Mouse (Mus musculus) CH12.LX (cell line): Measurements from ENCODE around the gene Gm20388. TPM values are rescaled to one million over a fixed set of nuclear protein-coding genes. Genes with fewer than 3 reads are reported as not detected.

Experiments
- DNase-seq: peaks from one replicate; pipeline ENCODE4 v3.0.0-alpha.2; 2013; ENCODE audit errors: extremely low read depth
- H3K27ac ChIP-seq: 2 replicates; pipeline ENCODE4 v1.5.1; 2012; ENCODE audit warnings: low read depth, mild to moderate bottlenecking, control low read depth, moderate library complexity; ENCODE audit not compliant: insufficient read depth
- H3K27me3 ChIP-seq: replicated peaks from 2 replicates; pipeline ENCODE3; 2012; ENCODE audit warnings: inconsistent platforms
- H3K36me3 ChIP-seq, 2 experiments: replicated peaks in 1 of 2; 2 replicates each; pipeline versions ENCODE3 to v1.6.1; 2012; ENCODE audit warnings: inconsistent platforms in 1 of 2, low read length in 1 of 2, mild to moderate bottlenecking in 1 of 2, mixed read lengths in 1 of 2, moderate library complexity in 1 of 2; ENCODE audit not compliant: control insufficient read depth in 1 of 2, insufficient read depth in 1 of 2
- H3K4me1 ChIP-seq, 2 experiments: 2 replicates each; pipeline ENCODE4 v1.6.1; 2012; ENCODE audit warnings: inconsistent platforms in 1 of 2, moderate library complexity in 1 of 2; ENCODE audit not compliant: insufficient read depth in 2 of 2, control insufficient read depth in 1 of 2
- H3K4me2 ChIP-seq: 2 replicates; pipeline ENCODE4 v1.6.1; 2012; ENCODE audit warnings: low read depth, mild to moderate bottlenecking, control low read depth; ENCODE audit not compliant: poor library complexity, insufficient read depth, severe bottlenecking
- H3K4me3 ChIP-seq, 3 experiments: fragments of 150-350 bp in 1 of 3; sonication (generic) in 1 of 3; replicated peaks in 1 of 3; 2 replicates each; pipeline versions ENCODE3 to v1.5.1; 2011 to 2012; ENCODE audit warnings: low read depth in 2 of 3, low read length in 2 of 3, mild to moderate bottlenecking in 2 of 3, moderate library complexity in 2 of 3, control low read depth in 1 of 3, improper control_type of control experiment in 1 of 3, inconsistent platforms in 1 of 3, mixed read lengths in 1 of 3; ENCODE audit not compliant: poor library complexity in 1 of 3
- H3K79me2 ChIP-seq: replicated peaks from 2 replicates; pipeline ENCODE4 v1.6.1; 2012; ENCODE audit warnings: mild to moderate bottlenecking, moderate library complexity; ENCODE audit not compliant: control insufficient read depth, poor library complexity, insufficient read depth, severe bottlenecking; ENCODE audit errors: extremely low read depth
- H3K9ac ChIP-seq: 2 replicates; pipeline ENCODE4 v1.6.1; 2012; ENCODE audit warnings: low read depth, mild to moderate bottlenecking, control low read depth, moderate library complexity; ENCODE audit not compliant: insufficient read depth
- H3K9me3 ChIP-seq: replicated peaks from 2 replicates; pipeline ENCODE3; 2012; ENCODE audit warnings: low read length, inconsistent platforms, mixed read lengths
- BHLHE40 ChIP-seq: IDR thresholded peaks from 2 replicates; pipeline ENCODE4 v1.6.1; 2011; ENCODE audit warnings: mild to moderate bottlenecking, low read depth, low read length, improper control_type of control experiment
- CHD2 ChIP-seq: IDR thresholded peaks from 2 replicates; pipeline ENCODE4 v1.6.1; 2011; ENCODE audit warnings: low read length, improper control_type of control experiment
- CTCF ChIP-seq, 2 experiments: IDR thresholded peaks in 1 of 2; conservative IDR thresholded peaks in 1 of 2; 2 replicates each; pipeline ENCODE4 v1.5.1; 2011 to 2012; ENCODE audit warnings: low read depth in 2 of 2, low read length in 2 of 2, improper control_type of control experiment in 1 of 2, inconsistent platforms in 1 of 2, mild to moderate bottlenecking in 1 of 2, moderate library complexity in 1 of 2
- EP300 ChIP-seq: IDR thresholded peaks from 2 replicates; pipeline ENCODE4 v1.6.1; 2011; ENCODE audit warnings: low read length, improper control_type of control experiment
- ETS1 ChIP-seq: conservative IDR thresholded peaks from 2 replicates; pipeline ENCODE4 v1.6.1; 2012; ENCODE audit warnings: low read depth, mild to moderate bottlenecking, inconsistent platforms, low read length, improper control_type of control experiment, moderate library complexity
- IRF4 ChIP-seq: IDR thresholded peaks from 2 replicates; pipeline ENCODE4 v1.6.1; 2014; ENCODE audit warnings: low read depth, mild to moderate bottlenecking, inconsistent platforms, low read length, improper control_type of control experiment
- MAFK ChIP-seq: IDR thresholded peaks from 2 replicates; pipeline ENCODE4 v1.6.1; 2011; ENCODE audit warnings: low read length, improper control_type of control experiment; ENCODE audit not compliant: insufficient replicate concordance
- MAX ChIP-seq: IDR thresholded peaks from 2 replicates; pipeline ENCODE4 v1.6.1; 2011; ENCODE audit warnings: low read length, improper control_type of control experiment
- MXI1 ChIP-seq: IDR thresholded peaks from 2 replicates; pipeline ENCODE4 v1.6.1; 2011; ENCODE audit warnings: mild to moderate bottlenecking, low read depth, low read length, improper control_type of control experiment
- POLR2A ChIP-seq: IDR thresholded peaks from 2 replicates; pipeline ENCODE4 v1.6.1; 2011; ENCODE audit warnings: low read depth, mild to moderate bottlenecking, improper control_type of control experiment, low read length
- RCOR1 ChIP-seq: conservative IDR thresholded peaks from 2 replicates; pipeline ENCODE4 v1.6.1; 2012; ENCODE audit warnings: low read depth, mild to moderate bottlenecking, inconsistent platforms, low read length, improper control_type of control experiment
- SIN3A ChIP-seq: IDR thresholded peaks from 2 replicates; pipeline ENCODE4 v1.6.1; 2012; ENCODE audit warnings: low read length, improper control_type of control experiment, inconsistent platforms
- TCF12 ChIP-seq: IDR thresholded peaks from 2 replicates; pipeline ENCODE4 v1.6.1; 2014; ENCODE audit warnings: low read depth, mild to moderate bottlenecking, inconsistent platforms, low read length, improper control_type of control experiment
- USF2 ChIP-seq: conservative IDR thresholded peaks from 2 replicates; pipeline ENCODE4 v1.6.1; 2011; ENCODE audit warnings: low read depth, low read length, improper control_type of control experiment
- dilution Hi-C: fragments of 300-500 bp; cut with MboI; formaldehyde crosslinking; loops from 2 replicates; pipeline ENCODE4 v1.14.3; 2020; ENCODE audit warnings: low sequenced_read_pairs; ENCODE audit not compliant: extremely low pct_unique_long_range_greater_than_20kb, extremely low pct_ligation_motif_present
- in situ Hi-C: fragments of 300-500 bp; cut with MboI; formaldehyde crosslinking; loops from 3 replicates; pipeline ENCODE4 v1.14.3; 2019; ENCODE audit warnings: low sequenced_read_pairs, low pct_ligation_motif_present, low pct_unique_long_range_greater_than_20kb, mixed read lengths
- polyA plus RNA-seq: library from polyadenylated mRNA; unstranded; fragments of >175 nt; gene quantifications from 2 replicates; pipeline ENCODE4 v1.2.1, GENCODE M21; 2012; ENCODE audit warnings: low read depth; ENCODE audit not compliant: insufficient read length
- total RNA-seq, 2 experiments: library from RNA; depleted of rRNA; stranded (reverse); fragments of 300-350 nt in 1 of 2; fragments of >200 nt in 1 of 2; gene quantifications; 2 replicates each; pipeline ENCODE4 v1.2.3; 2012 to 2014

Gene Gm20388
- total and polyA plus RNA-seq, 3 experiments: 14.8 to 26.3 (median 22.2) TPM

DNA sequence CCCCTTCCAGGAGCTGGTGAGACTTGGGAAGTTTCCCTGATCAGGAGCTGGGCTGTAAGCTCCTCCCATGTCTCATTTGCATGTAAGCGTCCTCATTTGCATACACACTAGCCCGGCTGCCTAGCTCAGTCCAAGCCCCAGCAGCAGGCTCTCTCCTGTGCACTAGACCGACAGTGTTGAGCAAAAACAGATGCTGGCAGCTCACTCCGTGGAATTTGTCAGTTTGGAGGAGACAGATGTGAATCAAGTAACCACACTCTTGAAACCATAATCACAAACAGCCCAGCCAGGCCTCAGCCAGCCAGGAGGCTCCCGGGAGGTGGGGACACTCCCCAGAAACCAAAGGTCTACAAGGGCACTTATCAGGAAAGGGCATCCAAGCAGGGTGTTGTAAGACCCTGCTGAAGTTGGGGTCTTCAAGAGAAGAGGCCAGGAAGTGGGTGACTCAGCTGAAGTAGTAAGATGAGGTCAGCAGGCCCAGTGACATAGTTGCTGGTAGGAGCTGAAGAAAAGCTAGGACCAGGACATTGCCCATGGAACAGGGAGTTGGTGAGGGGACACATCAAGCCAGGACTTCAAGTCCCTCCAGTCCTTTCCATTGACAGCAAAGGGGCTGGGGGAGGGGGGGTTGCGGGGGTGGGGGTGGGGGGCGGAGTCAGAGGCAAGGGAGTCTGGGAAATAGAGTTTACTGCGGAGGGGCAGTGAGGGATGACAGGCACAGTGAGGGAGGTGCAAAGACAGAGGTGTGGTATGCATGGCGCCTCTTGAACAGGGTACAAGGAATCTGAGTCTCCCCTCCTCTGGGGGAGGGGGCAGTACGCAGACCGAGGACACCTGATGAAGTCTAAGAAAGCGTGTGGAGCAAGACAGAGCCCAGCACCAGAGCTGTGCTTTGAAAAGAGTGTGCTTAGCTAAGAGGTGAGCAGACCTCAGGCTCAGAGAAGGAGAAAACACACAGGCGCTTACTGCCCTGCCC is 306.5 kb downstream of the Gm20388 start:
- peak; percentile 32; the same call in 1 of the 2 replicates for TF ChIP-seq POLR2A
- no peak for TF ChIP-seq MXI1
- TF ChIP-seq USF2: no peak
- Histone ChIP-seq H3K36me3 (no peaks in the 10 kb centered on the region), H3K4me1 (peaks cover 29 to 58% of the 10 kb centered on the region in 2 experiments), H3K4me3 (no peak overlapping the region), H3K4me2 (peak overlapping the region; percentile 10; the same call in 1 of the 2 replicates), H3K9ac (no peak overlapping the region), H3K79me2 (no peaks in the 10 kb centered on the region), H3K9me3 (peaks cover 3% of the 10 kb centered on the region), H3K27me3 (no peaks in the 10 kb centered on the region), H3K27ac (0 out of 2 replicates have a peak overlapping the region, but pooled peaks have one; percentile 2)
- peak; percentile 71 for DNase-seq
- in situ Hi-C loops (loop anchor here (5.0 kb wide), 1 partner anchor 60 kb away; no protein-coding TSS in a partner anchor), dilution Hi-C loops (no loop called here)

DNA sequence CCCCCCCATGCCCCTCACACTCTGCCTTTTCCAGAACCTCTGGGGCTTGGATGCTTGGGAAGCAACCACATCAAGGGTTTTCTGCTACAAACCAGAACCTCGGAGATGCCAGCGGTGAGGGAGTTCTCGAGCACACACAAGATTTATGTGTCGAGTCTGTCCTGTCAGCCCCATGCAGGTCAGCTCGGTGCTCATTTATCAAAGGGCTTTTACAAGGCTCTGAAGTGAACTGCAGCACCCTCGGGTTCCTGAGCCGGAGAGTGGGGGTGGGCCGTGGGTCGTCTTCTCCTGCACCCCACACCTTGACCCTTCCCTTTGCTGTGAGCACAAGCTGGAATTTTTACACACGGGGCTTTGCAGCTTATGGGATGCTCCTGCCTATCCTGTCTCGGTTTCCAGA is 311.9 kb downstream of the Gm20388 start:
- Histone ChIP-seq H3K27ac (no peak overlapping the region), H3K4me2 (no peak overlapping the region), H3K9me3 (peaks cover 3% of the 10 kb centered on the region), H3K9ac (no peak overlapping the region), H3K79me2 (no peaks in the 10 kb centered on the region), H3K36me3 (no peaks in the 10 kb centered on the region), H3K4me3 (no peak overlapping the region), H3K27me3 (no peaks in the 10 kb centered on the region), H3K4me1 (peaks cover 31 to 47% of the 10 kb centered on the region in 2 experiments)
- dilution Hi-C loops: no loop called here
- in situ Hi-C loops: no loop called here
- TF ChIP-seq POLR2A: no peak
- no peak for DNase-seq

DNA sequence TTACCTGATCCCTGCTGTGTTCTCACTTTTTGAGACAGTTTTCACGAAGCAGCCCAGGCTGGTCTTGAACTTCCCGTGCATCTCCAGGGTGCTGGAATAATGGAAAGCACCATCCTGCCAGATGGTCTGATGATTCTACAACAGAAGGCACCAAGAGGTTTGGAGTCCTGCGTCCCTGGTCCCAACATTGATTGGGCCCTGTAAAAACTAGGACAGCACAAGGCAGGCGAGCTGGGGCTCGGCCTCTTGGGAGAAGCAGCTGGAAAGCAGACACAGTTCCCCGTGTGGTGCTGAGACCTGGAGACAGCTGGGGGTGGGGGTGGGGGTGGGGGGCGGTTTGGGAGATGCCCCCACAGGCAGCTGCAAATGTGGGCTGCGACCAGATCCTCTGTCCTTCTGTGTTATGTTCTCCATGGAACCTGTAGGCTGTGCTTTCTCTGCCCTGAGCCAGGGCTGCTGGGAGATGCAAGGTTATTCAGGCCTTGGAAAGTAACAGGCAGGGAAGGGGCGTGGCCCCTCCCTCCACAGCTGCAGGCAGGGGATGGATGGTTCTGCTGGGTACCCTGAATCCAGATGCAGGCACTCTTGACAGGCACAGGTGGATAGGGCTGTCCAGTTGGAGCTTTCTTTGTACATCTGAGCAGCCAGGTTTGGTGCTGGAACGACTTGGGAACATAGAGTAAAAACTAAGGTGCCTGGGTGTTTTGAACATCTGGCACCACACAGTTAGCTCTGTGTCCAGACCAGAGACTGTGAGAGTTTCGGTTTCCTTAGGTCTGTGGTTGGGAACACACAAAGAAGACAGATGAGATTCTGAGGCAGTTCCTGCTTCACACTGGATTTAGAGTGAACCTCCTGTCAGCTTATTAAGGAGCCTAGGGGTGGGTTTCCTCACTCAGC is 314.1 kb downstream of the Gm20388 start:
- H3K79me2 ChIP-seq: no peaks in the 10 kb centered on the region
- TF ChIP-seq ETS1: peak; percentile 63
- peak; percentile 62; the same call in 1 of the 2 replicates for TF ChIP-seq MAX
- TF ChIP-seq POLR2A: no peak
- TF ChIP-seq BHLHE40: peak; percentile 40
- TF ChIP-seq EP300: peak; percentile 65; the same call in 1 of the 2 replicates
- TF ChIP-seq CHD2: peak; percentile 20; the same call in 1 of the 2 replicates
- TF ChIP-seq SIN3A: no peak
- peak; percentile 82 for TF ChIP-seq IRF4
- TF ChIP-seq MAFK: peak; percentile 59; the same call in 1 of the 2 replicates
- no peak for TF ChIP-seq CTCF (conservative IDR thresholded peaks at IDR 0.05 in 1 of 2, IDR thresholded peaks at IDR 0.05 in 1 of 2; ENCODE audit: low read depth in 2 of 2, low read length in 2 of 2)
- peak; percentile 88 for TF ChIP-seq TCF12
- TF ChIP-seq RCOR1: 0 out of 2 replicates have a peak, but pooled peaks have one; percentile 56
- TF ChIP-seq, all 38 proteins: peak for 9
- no peak overlapping the region for H3K9ac ChIP-seq
- peak overlapping the region; percentile 91 for H3K27ac ChIP-seq
- peaks cover 6% of the 10 kb centered on the region for H3K9me3 ChIP-seq
- dilution Hi-C loops (no loop called here), in situ Hi-C loops (no loop called here)
- H3K4me1 ChIP-seq: peaks cover 37 to 48% of the 10 kb centered on the region in 2 experiments
- peak; percentile 65 for DNase-seq
- H3K4me3 ChIP-seq: no peak overlapping the region
- H3K4me2 ChIP-seq: peak overlapping the region; percentile 37
- H3K36me3 ChIP-seq: no peaks in the 10 kb centered on the region
- no peaks in the 10 kb centered on the region for H3K27me3 ChIP-seq
